Mouse (Mus musculus) CD4-positive, CD25-positive, alpha-beta regulatory T cell, adult 4 months (primary cell): Measurements from ENCODE around the gene Sncb. TPM values are rescaled to one million over a fixed set of nuclear protein-coding genes. Genes with fewer than 3 reads are reported as not detected.

Experiments used
- ATAC-seq: one replicate; pipeline ENCODE4 v1.8.0; 2017
- polyA plus RNA-seq, 2 experiments: library from polyadenylated mRNA; unstranded; fragments of 100-300 nt; shearing (Covaris generic); gene quantifications; one replicate each; pipeline ENCODE4 v1.2.1; 2017

The Sncb gene
- polyA plus RNA-seq, 2 experiments from 2014 or later: 0.30 to 1.1 TPM

- ATAC-seq: no peak
Measured at GRCm38 (mm10) chr13:54748190-54748589, 18.2 kb downstream of the Sncb start.

- no peak for ATAC-seq
Measured at GRCm38 (mm10) chr13:54746896-54747295, 19.5 kb downstream of the Sncb start.

GRCm38 (mm10) chr13:54746110-54746509, 20.3 kb downstream of the Sncb start:
- no peak for ATAC-seq

DNA sequence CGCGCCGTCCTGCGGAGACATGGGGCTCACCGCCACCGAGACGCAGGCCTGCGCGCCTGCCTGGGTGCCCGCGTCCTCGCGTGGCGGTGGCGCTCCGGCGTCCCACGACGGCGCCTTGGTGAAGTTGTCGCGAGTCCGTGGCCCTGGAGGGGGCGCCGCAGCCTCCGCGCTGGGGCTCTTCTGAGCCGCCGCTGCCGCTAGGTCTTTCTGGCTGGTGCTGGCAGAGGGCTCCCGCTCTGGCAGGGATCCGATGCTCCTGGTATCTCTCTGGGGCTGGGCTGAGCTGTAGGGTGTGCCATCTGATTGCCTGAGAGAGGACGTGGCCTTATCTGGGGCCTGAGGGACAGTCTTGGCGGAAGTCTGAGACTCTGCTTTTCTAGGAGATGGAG, 28.2 kb downstream of the Sncb start:
- ATAC-seq: no peak

DNA sequence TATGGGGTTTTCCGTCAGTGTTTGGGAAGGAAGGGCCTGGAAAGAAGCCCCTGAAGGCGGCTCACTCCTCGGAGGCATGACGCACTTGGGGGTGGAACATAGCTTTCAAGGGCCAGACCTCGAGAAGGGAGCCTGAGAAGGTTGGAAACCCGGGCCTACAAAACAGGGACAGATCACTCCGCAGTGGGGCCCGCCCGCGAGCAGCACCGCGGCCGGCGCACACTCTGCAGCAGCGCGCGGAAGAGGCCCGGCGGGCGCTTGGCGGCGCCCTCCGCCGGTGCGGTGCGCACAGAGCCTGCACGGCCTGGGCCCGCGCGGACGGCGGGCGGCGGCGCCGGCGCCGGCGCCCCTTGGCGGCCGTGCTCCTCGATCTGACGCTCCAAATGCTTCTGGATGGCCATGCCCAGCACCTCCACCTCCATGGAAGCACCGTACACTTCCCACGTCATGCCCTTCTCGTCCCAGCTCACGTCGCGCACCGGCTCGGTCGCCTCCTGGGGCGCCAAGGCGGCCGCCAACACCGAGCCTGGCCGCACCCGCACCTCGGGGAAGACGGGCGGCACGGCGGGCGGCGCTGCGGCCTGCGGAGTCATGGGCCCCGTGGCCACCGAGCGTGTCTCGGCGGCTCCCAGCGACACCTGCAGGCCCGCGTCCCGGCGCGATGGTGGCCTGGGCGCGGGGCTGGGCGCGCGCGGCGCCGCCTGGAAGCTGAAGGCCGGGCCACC, 28.7 kb downstream of the Sncb start:
- ATAC-seq: no peak

DNA sequence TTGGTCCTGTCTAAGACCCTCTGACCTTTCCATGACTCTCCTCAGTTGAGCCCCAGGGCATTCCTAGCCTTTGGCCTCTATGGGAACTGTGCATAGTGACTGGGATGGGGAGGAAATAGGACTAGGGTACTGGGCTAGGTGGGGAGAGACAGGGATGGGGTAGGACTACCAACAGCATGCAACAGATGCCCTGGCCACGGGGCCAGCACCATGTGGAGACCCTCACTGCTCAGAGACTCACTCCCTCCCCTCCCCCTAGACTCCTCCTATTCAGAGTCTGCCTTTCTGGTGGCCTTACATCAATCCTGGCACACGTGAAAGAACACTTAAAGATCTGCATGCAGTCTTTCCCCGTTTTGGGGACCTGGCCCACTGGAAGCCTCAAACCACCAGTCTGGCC, 29.5 kb downstream of the Sncb start:
- no peak for ATAC-seq

DNA sequence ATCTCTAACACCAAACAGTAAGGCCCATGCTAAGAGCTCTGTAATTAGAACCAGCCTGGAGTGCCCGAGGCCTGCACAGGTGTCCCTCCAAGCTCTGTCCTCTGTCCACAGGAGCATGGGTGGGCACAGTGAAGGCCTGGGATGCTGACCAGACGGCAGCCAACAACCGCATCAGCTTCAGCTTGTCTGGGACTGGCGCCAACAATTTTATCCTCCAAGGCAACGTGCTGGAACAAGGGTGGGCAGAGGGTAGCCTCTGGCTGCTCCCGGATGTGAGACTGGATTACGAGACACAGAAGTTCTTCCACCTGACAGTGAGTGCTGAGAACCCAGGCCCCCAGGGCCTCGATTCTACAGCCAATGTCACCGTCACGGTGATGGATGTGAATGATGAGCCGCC, 40.3 kb downstream of the Sncb start:
- no peak for ATAC-seq

GRCm38 (mm10) chr13:54723143-54723542, 43.3 kb downstream of the Sncb start:
- no peak for ATAC-seq

- no peak for ATAC-seq
Measured at GRCm38 (mm10) chr13:54716916-54717315, 49.5 kb downstream of the Sncb start.

DNA sequence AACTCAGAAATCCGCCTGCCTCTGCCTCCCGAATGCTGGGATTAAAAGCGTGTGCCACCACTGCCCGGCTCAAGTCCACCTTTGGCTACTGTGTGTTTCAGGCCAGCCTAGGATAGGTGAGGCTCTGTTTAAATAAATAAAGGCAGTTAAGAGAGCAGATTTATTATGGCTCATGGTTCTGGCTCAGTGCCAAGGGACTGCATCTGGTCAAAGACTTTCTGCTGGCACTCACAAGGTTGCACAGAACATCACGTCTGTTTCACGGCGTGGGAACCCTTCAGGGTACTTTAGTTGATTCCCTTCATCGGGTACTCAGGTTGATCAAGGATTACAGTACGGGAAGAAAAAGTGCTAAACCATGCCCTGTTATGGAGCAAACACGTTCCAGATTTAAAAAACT, 51.4 kb downstream of the Sncb start:
- ATAC-seq: no peak

- ATAC-seq: no peak
Measured at GRCm38 (mm10) chr13:54714393-54714792, 52.0 kb downstream of the Sncb start.

- ATAC-seq: no peak
Measured at GRCm38 (mm10) chr13:54710866-54711265, 55.5 kb downstream of the Sncb start.

Other genes with a start within 250 kb of the Sncb start
- 100 to 1,000 TPM in 1 of 2 experiments, 10 to 100 TPM in 1; 67.3 to 104 TPM for gene 4833439L19Rik, start 201.2 kb downstream of the Sncb start, polyA plus RNA-seq
- 1 to 10 TPM; 3.8 to 5.0 TPM for gene Arl10, start 191.6 kb downstream of the Sncb start, polyA plus RNA-seq
- gene Nop16, start 176.5 kb downstream of the Sncb start, polyA plus RNA-seq: 10 to 100 TPM; 59.5 to 64.6 TPM
- 100 to 1,000 TPM in 1 of 2 experiments, 10 to 100 TPM in 1; 98.7 to 110 TPM for gene Higd2a, start 176.4 kb downstream of the Sncb start, polyA plus RNA-seq
- 10 to 100 TPM; 15.6 to 16.2 TPM for gene Cltb, start 155.3 kb downstream of the Sncb start, polyA plus RNA-seq
- 100 to 1,000 TPM in 1 of 2 experiments, 10 to 100 TPM in 1; 86.1 to 109 TPM for gene Faf2, start 144.8 kb downstream of the Sncb start, polyA plus RNA-seq
- 10 to 100 TPM; 25.5 to 30.0 TPM for gene Rnf44, start 72.7 kb downstream of the Sncb start, polyA plus RNA-seq
- not detected for gene Cdhr2, start 65.1 kb downstream of the Sncb start, polyA plus RNA-seq
- gene Gprin1, start 16.7 kb downstream of the Sncb start, polyA plus RNA-seq: not detected
- not detected for gene Eif4e1b, start 17.4 kb upstream of the Sncb start, polyA plus RNA-seq
- 1 to 10 TPM; 2.1 to 2.7 TPM for gene Tspan17, start 22.8 kb upstream of the Sncb start, polyA plus RNA-seq
- gene Unc5a, start 182.8 kb upstream of the Sncb start, polyA plus RNA-seq: under 1 TPM in 1 of 2 experiments, not detected in 1; 0.46 TPM